Mouse (Mus musculus): Measurements from ENCODE around the gene C530008M17Rik. TPM values are rescaled to one million over a fixed set of nuclear protein-coding genes. Genes with fewer than 3 reads are reported as not detected.
A peak's percentile ranks its signal among the peaks of the same experiment; 100 is the strongest.

C530008M17Rik gene
- polyA plus RNA-seq, 1 experiment from 2014 or later: 58.3 TPM

GRCm38 (mm10) chr5:76771371-76771770 lies 115.1 kb downstream of the C530008M17Rik start:
- no peak overlapping the region for H3K4me2 ChIP-seq (ENCODE audit: low read length)
- peaks cover 4% of the 10 kb centered on the region; the same call in 1 of the 2 replicates for H3K36me3 ChIP-seq (ENCODE audit: control insufficient read depth, insufficient read depth, low read length)
- H3K9me3 ChIP-seq (replicated peaks; ENCODE audit: control insufficient read depth, low read length, poor library complexity, severe bottlenecking): no peaks in the 10 kb centered on the region
- no peak overlapping the region for H3K27ac ChIP-seq (ENCODE audit: low read length)
- H3K27me3 ChIP-seq (ENCODE audit: control insufficient read depth, insufficient read depth, low read depth, low read length): no peaks in the 10 kb centered on the region
- no peak for ATAC-seq
- H3K4me3 ChIP-seq (ENCODE audit: low read depth, low read length): no peak overlapping the region
- H3K9ac ChIP-seq (ENCODE audit: low read depth, low read length): no peak overlapping the region
- 88% methylated on average over 5 of the region's 5 CpGs for WGBS
- H3K4me1 ChIP-seq (ENCODE audit: control insufficient read depth, insufficient read depth, low read length): no peaks in the 10 kb centered on the region

GRCm38 (mm10) chr5:76772831-76773230 lies 116.5 kb downstream of the C530008M17Rik start:
- no peaks in the 10 kb centered on the region for H3K27me3 ChIP-seq (ENCODE audit: control insufficient read depth, insufficient read depth, low read depth, low read length)
- no peak overlapping the region for H3K4me2 ChIP-seq (ENCODE audit: low read length)
- no peak overlapping the region for H3K9ac ChIP-seq (ENCODE audit: low read depth, low read length)
- H3K4me1 ChIP-seq (ENCODE audit: control insufficient read depth, insufficient read depth, low read length): no peaks in the 10 kb centered on the region
- no peak for ATAC-seq
- no peak overlapping the region for H3K4me3 ChIP-seq (ENCODE audit: low read depth, low read length)
- WGBS: 68% methylated on average over 4 of the region's 4 CpGs
- no peaks in the 10 kb centered on the region for H3K9me3 ChIP-seq (replicated peaks; ENCODE audit: control insufficient read depth, low read length, poor library complexity, severe bottlenecking)
- 0 out of 2 replicates have a peak, but pooled peaks cover 4% of the 10 kb centered on the region for H3K36me3 ChIP-seq (ENCODE audit: control insufficient read depth, insufficient read depth, low read length)
- H3K27ac ChIP-seq (ENCODE audit: low read length): no peak overlapping the region

- Histone ChIP-seq H3K9me3 (replicated peaks; ENCODE audit: control insufficient read depth, low read length, poor library complexity, severe bottlenecking) (no peaks in the 10 kb centered on the region), H3K27me3 (ENCODE audit: control insufficient read depth, insufficient read depth, low read depth, low read length) (no peaks in the 10 kb centered on the region), H3K9ac (ENCODE audit: low read depth, low read length) (no peak overlapping the region), H3K4me1 (ENCODE audit: control insufficient read depth, insufficient read depth, low read length) (no peaks in the 10 kb centered on the region), H3K36me3 (ENCODE audit: control insufficient read depth, insufficient read depth, low read length) (0 out of 2 replicates have a peak, but pooled peaks cover 4% of the 10 kb centered on the region), H3K4me3 (ENCODE audit: low read depth, low read length) (no peak overlapping the region), H3K4me2 (ENCODE audit: low read length) (no peak overlapping the region), H3K27ac (ENCODE audit: low read length) (no peak overlapping the region)
- 79% methylated on average over 9 of the region's 9 CpGs for WGBS
- ATAC-seq: no peak
Observed at GRCm38 (mm10) chr5:76773492-76774158, 117.3 kb downstream of the C530008M17Rik start.

GRCm38 (mm10) chr5:76779094-76779615 lies 122.8 kb downstream of the C530008M17Rik start:
- ATAC-seq: no peak
- Histone ChIP-seq H3K9me3 (replicated peaks; ENCODE audit: control insufficient read depth, low read length, poor library complexity, severe bottlenecking) (no peaks in the 10 kb centered on the region), H3K4me3 (ENCODE audit: low read depth, low read length) (no peak overlapping the region), H3K9ac (ENCODE audit: low read depth, low read length) (no peak overlapping the region), H3K4me2 (ENCODE audit: low read length) (no peak overlapping the region), H3K4me1 (ENCODE audit: control insufficient read depth, insufficient read depth, low read length) (peaks cover 19% of the 10 kb centered on the region), H3K27ac (ENCODE audit: low read length) (no peak overlapping the region), H3K36me3 (ENCODE audit: control insufficient read depth, insufficient read depth, low read length) (no peaks in the 10 kb centered on the region), H3K27me3 (ENCODE audit: control insufficient read depth, insufficient read depth, low read depth, low read length) (no peaks in the 10 kb centered on the region)
- WGBS: 44% methylated on average over 13 of the region's 14 CpGs

GRCm38 (mm10) chr5:76781943-76782342 lies 125.6 kb downstream of the C530008M17Rik start:
- no peaks in the 10 kb centered on the region for H3K9me3 ChIP-seq (replicated peaks; ENCODE audit: control insufficient read depth, low read length, poor library complexity, severe bottlenecking)
- H3K4me2 ChIP-seq (ENCODE audit: low read length): no peak overlapping the region
- H3K27ac ChIP-seq (ENCODE audit: low read length): peak overlapping the region; percentile 81
- ATAC-seq: no peak
- no peaks in the 10 kb centered on the region for H3K36me3 ChIP-seq (ENCODE audit: control insufficient read depth, insufficient read depth, low read length)
- WGBS: 74% methylated on average over 13 of the region's 13 CpGs
- peaks cover 19% of the 10 kb centered on the region for H3K4me1 ChIP-seq (ENCODE audit: control insufficient read depth, insufficient read depth, low read length)
- no peaks in the 10 kb centered on the region for H3K27me3 ChIP-seq (ENCODE audit: control insufficient read depth, insufficient read depth, low read depth, low read length)
- no peak overlapping the region for H3K4me3 ChIP-seq (ENCODE audit: low read depth, low read length)
- H3K9ac ChIP-seq (ENCODE audit: low read depth, low read length): peak overlapping the region; percentile 40; the same call in 1 of the 2 replicates

GRCm38 (mm10) chr5:76782414-76783103 lies 126.2 kb downstream of the C530008M17Rik start:
- WGBS: 19% methylated on average over 7 of the region's 7 CpGs
- Histone ChIP-seq H3K4me2 (ENCODE audit: low read length) (peak overlapping the region; percentile 20; the same call in 1 of the 2 replicates), H3K27me3 (ENCODE audit: control insufficient read depth, insufficient read depth, low read depth, low read length) (no peaks in the 10 kb centered on the region), H3K4me1 (ENCODE audit: control insufficient read depth, insufficient read depth, low read length) (peaks cover 19% of the 10 kb centered on the region), H3K27ac (ENCODE audit: low read length) (peak overlapping the region; percentile 81), H3K9me3 (replicated peaks; ENCODE audit: control insufficient read depth, low read length, poor library complexity, severe bottlenecking) (no peaks in the 10 kb centered on the region), H3K9ac (ENCODE audit: low read depth, low read length) (peak overlapping the region; percentile 40; the same call in 1 of the 2 replicates), H3K36me3 (ENCODE audit: control insufficient read depth, insufficient read depth, low read length) (no peaks in the 10 kb centered on the region), H3K4me3 (ENCODE audit: low read depth, low read length) (no peak overlapping the region)
- ATAC-seq: peak; percentile 54; the same call in 1 of the 2 replicates

GRCm38 (mm10) chr5:76783104-76783441 lies 126.8 kb downstream of the C530008M17Rik start:
- no peak overlapping the region for H3K4me3 ChIP-seq (ENCODE audit: low read depth, low read length)
- peak; percentile 23; the same call in 1 of the 2 replicates for ATAC-seq
- H3K27me3 ChIP-seq (ENCODE audit: control insufficient read depth, insufficient read depth, low read depth, low read length): no peaks in the 10 kb centered on the region
- no peak overlapping the region for H3K4me2 ChIP-seq (ENCODE audit: low read length)
- no peaks in the 10 kb centered on the region for H3K36me3 ChIP-seq (ENCODE audit: control insufficient read depth, insufficient read depth, low read length)
- 12% methylated on average over 8 of the region's 8 CpGs for WGBS
- no peaks in the 10 kb centered on the region for H3K9me3 ChIP-seq (replicated peaks; ENCODE audit: control insufficient read depth, low read length, poor library complexity, severe bottlenecking)
- H3K27ac ChIP-seq (ENCODE audit: low read length): peak overlapping the region; percentile 81
- peaks cover 19% of the 10 kb centered on the region for H3K4me1 ChIP-seq (ENCODE audit: control insufficient read depth, insufficient read depth, low read length)
- H3K9ac ChIP-seq (ENCODE audit: low read depth, low read length): no peak overlapping the region

GRCm38 (mm10) chr5:76784151-76784723 lies 127.9 kb downstream of the C530008M17Rik start:
- Histone ChIP-seq H3K4me1 (ENCODE audit: control insufficient read depth, insufficient read depth, low read length) (peaks cover 15% of the 10 kb centered on the region), H3K9ac (ENCODE audit: low read depth, low read length) (no peak overlapping the region), H3K4me3 (ENCODE audit: low read depth, low read length) (no peak overlapping the region), H3K27ac (ENCODE audit: low read length) (no peak overlapping the region), H3K36me3 (ENCODE audit: control insufficient read depth, insufficient read depth, low read length) (no peaks in the 10 kb centered on the region), H3K9me3 (replicated peaks; ENCODE audit: control insufficient read depth, low read length, poor library complexity, severe bottlenecking) (no peaks in the 10 kb centered on the region), H3K27me3 (ENCODE audit: control insufficient read depth, insufficient read depth, low read depth, low read length) (no peaks in the 10 kb centered on the region), H3K4me2 (ENCODE audit: low read length) (no peak overlapping the region)
- 77% methylated on average over 7 of the region's 7 CpGs for WGBS
- no peak for ATAC-seq

GRCm38 (mm10) chr5:76785013-76785412 lies 128.7 kb downstream of the C530008M17Rik start:
- 87% methylated on average over 6 of the region's 6 CpGs for WGBS
- no peak overlapping the region for H3K9ac ChIP-seq (ENCODE audit: low read depth, low read length)
- no peak overlapping the region for H3K4me2 ChIP-seq (ENCODE audit: low read length)
- H3K36me3 ChIP-seq (ENCODE audit: control insufficient read depth, insufficient read depth, low read length): no peaks in the 10 kb centered on the region
- no peak for ATAC-seq
- H3K27ac ChIP-seq (ENCODE audit: low read length): no peak overlapping the region
- H3K27me3 ChIP-seq (ENCODE audit: control insufficient read depth, insufficient read depth, low read depth, low read length): no peaks in the 10 kb centered on the region
- H3K4me3 ChIP-seq (ENCODE audit: low read depth, low read length): no peak overlapping the region
- H3K4me1 ChIP-seq (ENCODE audit: control insufficient read depth, insufficient read depth, low read length): peaks cover 14% of the 10 kb centered on the region
- H3K9me3 ChIP-seq (replicated peaks; ENCODE audit: control insufficient read depth, low read length, poor library complexity, severe bottlenecking): no peaks in the 10 kb centered on the region
